11 mouse cellular contexts compared by ENCODE assay signal in the genomic region with DNA sequence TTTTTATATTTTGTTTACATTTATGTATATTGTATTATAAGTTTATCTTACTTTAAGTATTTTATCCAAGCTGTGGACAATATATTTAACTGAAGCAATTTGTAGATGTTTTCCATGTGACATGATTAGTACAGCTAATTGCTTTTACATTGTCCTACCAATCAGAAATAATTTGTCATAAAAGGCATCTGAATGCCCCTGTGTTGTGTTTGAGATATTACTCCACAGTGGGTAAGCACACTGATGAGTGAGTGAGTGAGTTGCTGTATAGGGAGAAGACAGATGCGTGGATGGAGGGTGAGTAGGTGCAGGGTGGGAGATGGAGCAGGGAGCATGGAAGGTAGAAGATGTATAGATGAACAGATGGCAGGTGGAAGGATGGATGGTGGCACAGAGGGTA.
"Had no signal": no experiment of that assay in that cellular context is flagged by ENCODE, and none has a peak within 500 bp of the region (broad histone marks: within the 10 kb centered on the region; RNA-seq: fewer than 3 reads in every experiment).

No protein-coding gene starts in this region.

- DNase-seq: right cerebral cortex, adult 18-20 months; right cerebral cortex, postnatal 14 days; right cerebral cortex, postnatal 25 days; right cerebral cortex, postnatal 4 days; spleen, adult 18-20 months; thymus, adult 18-20 months; thymus, adult 2 months; thymus, postnatal 14 days; thymus, postnatal 25 days; thymus, postnatal 36 days; thymus, postnatal 4 days had no signal
